Mouse (Mus musculus): ENCODE measurements around the gene Tspan14.

Tspan14 gene

DNA sequence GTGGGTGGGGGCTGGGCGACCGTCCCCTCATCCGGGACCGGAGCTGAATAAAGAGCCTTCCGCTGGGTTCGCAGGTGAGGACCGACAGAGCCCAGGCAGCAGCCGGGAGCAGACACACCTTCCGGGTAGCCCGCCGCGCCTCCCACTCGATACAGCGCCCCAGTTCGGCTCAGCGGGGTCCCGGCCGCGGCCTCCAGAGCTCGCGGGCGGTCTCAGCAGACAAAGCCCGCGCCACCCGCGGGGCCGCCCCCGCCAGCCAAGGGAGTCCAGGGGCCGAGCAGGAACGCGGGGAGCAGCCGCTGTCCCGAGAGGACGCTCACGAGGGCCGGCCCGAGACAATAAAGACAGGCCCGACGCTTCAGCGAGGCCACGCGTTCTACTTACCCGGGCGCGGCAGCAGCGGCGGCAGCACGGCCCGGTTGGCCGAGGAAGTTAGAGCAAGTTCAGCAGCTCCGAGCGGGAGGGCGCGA is at the start of gene Tspan14:
Gene Tspan14, minus strand, starts transcription at position 416 of the 470 bp plus-strand sequence.
- DNase-seq (ENCODE audit: low read depth, low spot score): no peak

DNA sequence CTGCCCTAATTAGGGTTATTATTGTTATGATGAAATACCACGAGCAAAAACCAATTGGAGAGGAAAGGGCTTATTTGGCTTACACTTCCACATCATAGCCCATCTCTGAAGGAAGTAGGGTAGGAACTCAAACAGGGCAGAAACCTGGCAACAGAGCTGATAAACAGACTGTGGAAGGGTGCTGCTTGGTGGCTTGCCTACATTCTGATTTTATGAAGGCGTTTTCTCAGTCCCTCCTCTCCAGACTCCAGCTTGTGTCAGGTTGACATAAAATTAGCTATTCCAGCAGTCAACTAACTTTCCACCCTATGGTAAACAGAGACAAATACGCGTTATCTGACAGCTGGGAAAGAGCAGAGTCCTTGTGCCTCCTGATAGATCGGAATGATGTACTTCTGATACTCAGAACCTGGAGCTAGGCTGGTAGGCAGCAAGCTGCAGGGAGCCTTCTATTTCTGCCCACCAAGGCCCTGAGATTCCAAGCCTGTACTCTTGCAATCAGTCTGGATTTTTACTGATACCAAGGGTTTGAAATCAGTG is 48.2 kb upstream of the Tspan14 start:
- no peak for DNase-seq (ENCODE audit: low read depth, low spot score)

GRCm38 (mm10) chr14:41013630-41014613 is 47.3 kb upstream of the Tspan14 start, which contains the start of gene Fam213a:
TSS of gene Fam213a (minus strand) at chr14:41013788.
- DNase-seq (ENCODE audit: low read depth, low spot score): peak; percentile 47

GRCm38 (mm10) chr14:41013143-41013542 is 46.5 kb upstream of the Tspan14 start:
- no peak for DNase-seq (ENCODE audit: low read depth, low spot score)

DNA sequence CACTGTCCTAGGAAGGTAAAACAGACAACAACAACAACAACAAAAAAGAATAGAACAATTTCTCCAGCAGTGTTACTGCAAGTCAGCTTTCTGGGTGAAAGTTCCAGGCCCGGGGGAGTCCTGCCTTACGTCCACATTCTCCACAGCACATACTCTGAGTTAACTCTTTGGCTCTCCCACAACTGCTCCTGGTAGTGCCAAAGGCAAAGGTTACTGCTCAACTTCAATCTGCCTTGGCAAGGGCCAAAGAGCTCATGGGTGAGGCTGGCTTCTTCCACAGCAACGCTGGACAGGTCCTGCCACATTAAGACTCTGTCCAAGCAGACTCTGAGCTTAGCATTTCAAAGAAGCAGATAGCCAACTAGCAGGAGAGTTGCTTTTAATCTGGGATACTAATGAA is 45.3 kb upstream of the Tspan14 start:
- DNase-seq (ENCODE audit: low read depth, low spot score): no peak

DNA sequence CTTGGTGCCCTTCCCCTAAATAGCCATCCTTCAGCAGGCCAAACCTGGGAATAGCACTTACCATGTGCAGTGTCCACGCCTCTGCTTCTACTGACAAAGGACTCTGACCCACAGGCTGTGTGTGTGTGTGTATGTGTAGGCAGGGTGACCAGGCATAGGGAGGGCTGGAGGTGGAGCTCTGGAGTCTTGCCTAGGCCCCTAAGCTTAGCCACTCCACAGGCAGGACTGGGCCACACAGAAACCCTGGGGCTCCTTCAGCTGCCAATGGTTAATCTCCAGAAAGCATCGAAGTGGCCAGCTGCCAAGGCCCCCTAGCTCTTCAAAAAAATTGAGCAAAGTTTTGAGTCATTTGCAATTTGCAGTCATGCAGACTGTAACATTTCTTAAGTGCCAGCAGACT is 41.5 kb upstream of the Tspan14 start:
- no peak for DNase-seq (ENCODE audit: low read depth, low spot score)

DNA sequence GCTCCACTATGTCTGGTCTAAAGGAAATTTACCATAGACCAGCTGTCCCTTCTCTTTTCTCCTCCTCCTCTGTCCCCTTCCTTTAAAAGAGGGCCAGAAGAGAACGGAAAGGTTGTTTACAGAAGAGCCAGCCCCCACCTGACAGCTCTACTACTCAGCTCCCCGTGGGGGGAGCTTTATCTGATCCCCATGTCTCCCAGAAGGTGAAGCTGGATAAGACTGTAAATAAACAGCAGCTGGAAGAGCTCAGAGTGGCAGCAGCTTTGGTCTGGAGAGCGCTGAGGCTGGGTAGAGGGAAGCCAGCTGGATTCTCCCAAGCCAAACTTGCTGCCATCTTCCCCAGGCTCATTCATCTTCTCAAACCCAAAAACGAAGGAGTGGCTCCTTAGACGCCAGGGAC is 41.0 kb upstream of the Tspan14 start:
- DNase-seq (ENCODE audit: low read depth, low spot score): no peak

GRCm38 (mm10) chr14:41006899-41007298 is 40.3 kb upstream of the Tspan14 start:
- DNase-seq (ENCODE audit: low read depth, low spot score): no peak

DNA sequence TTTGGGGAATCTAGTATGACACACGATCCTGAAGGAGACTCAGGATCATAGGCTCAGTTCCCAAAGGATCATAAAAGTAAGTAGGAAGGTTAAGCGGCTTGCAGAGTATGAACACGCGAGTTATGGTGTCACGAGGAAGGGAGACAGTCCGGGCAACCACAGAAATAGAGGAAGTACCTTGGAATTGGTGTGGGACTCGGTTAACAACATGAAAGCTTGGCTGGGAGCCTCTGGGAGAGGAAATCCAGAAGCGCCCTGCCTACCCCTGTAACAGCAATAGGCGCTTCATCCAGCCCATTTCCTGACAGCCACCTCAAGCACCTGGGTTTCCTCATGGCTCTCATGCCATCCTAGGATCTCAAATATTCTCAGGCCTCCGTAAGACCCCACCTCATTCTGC is 39.7 kb upstream of the Tspan14 start:
- DNase-seq (ENCODE audit: low read depth, low spot score): no peak

DNA sequence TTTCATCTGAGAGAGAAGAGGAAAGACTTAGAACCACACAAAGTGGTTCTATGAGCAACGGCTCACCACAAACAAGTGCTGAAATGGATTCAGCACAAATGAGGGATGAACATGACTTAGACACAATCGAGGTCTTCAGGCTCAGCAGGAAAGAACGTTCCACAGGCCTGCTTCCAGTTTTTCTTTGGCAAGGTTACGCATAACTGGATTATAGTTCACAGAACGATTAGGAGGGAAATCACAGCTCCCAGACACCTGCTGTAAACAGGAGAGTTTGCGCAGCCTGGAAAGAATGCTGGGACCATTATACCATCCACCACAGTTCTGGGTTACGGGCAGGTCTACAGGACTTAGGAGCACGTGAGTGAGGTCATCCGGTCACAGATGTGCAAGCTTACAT is 39.1 kb upstream of the Tspan14 start:
- no peak for DNase-seq (ENCODE audit: low read depth, low spot score)

DNA sequence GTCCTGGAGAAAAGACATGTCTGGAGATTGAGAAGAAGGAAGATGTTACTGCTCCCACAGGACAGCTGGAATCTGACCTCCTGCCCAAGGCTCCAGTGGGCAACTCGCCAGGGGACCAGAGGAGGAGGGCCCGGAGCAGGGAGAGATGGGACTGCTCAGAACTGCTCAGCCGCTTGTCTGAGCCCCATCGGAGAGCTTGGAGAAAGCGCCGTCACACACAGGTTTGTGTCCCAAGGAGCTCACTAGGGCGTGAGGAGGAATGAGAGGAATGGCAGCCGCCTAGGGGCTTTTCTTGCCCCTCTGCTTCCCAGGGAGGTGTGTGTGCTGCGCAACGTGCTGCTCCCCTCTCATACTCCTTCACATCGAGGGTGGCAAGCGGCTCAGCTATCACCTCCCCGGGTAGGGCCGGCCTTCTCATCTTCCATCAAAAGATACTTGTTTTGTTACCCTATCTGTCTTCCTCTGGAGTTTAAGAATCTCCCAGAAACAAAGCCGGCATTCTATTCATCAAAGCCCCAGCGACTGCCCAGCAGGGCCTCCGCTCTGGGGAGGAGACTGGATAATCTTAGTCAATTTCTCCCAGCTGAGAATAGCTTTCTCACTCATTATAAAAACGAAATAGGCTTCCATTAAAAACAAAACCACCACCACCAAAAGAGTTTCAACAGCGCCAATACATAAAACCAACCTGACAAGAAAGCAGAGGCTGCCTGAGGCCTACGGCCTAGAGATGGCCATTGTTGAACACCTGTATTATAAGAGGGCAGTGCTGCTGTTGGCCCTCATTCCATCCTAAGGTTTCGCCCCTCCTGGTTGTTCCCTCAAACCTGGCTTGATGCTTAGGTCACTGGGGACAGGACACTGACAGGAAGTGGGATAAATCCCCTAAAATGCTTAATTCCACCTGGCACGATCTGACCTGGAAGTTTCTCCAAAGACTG is 37.9 kb upstream of the Tspan14 start:
- DNase-seq (ENCODE audit: low read depth, low spot score): no peak

GRCm38 (mm10) chr14:41001576-41001975 is 35.0 kb upstream of the Tspan14 start:
- DNase-seq (ENCODE audit: low read depth, low spot score): no peak

DNA sequence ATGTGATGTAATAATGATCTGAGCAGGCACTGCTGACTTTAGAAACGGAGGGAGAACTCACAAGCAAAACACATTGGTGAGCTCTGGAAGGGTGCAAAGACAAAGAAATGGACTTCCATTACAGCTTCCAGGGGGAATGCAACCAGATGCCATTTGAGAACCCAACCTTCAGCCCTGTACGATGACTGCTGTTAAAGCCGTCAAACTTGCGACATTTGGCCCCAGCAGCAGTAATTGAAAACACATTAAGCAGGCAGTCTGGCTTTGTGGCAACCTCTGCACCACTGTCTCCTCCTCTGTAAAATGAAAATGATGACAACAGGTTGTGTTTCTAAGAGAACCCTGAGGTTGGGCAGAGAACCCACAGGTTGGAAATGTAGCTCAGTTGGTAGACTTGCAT is 34.2 kb upstream of the Tspan14 start:
- no peak for DNase-seq (ENCODE audit: low read depth, low spot score)

DNA sequence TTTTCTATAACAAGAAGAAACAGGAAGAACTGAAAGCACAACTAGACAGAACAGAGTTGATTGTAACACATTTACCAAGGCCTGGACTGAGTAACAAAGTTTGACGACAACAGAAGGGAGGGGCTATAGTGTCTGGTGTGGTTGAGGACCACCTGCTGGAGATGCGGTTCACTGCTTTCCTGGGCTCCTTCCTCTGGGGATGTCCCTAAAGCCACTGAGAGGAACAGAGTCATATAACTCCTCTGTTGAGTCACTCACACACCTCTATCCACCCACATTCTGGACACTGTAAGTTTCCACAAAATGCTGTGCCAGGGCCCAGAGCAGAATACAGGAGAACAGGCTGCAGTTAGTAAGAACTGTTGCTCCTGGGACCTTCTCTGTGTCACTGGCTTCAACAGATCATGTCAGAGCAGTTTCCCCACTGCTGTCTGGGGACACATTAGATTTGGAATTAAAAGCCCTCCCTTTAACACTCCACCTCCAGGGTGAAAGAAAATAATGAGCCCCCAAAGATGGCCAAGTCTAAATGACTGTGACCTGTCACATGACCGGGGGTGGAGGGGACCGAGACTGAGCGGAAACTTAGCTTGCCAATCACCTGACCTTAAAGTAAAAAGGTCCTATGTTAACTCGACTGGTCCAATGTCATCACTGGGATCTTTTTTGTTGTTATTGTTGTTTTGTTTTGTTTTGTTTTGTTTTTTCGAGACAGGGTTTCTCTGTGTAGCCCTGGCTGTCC is 33.5 kb upstream of the Tspan14 start:
- DNase-seq (ENCODE audit: low read depth, low spot score): no peak

DNA sequence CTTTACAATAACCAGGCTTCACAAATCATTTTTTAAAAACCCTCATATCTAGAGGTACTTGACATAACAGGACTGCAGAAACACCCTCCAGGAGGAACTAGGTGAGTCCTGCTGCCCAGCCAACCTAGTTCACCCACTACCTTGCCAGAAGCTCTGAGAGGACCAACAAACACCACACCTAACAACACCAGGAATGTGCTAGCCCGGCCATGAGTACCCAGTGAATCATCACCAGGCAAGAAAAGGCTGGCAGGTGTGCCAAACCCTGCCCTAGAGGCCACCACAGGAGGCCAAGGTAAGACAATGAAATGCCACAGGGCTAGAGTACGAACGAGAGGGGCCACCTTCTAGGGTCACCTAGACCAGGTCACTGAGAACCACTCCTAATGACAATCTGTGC is 29.6 kb upstream of the Tspan14 start:
- DNase-seq (ENCODE audit: low read depth, low spot score): no peak

- DNase-seq (ENCODE audit: low read depth, low spot score): no peak
Observed at GRCm38 (mm10) chr14:40992464-40992863, 25.9 kb upstream of the Tspan14 start.

DNA sequence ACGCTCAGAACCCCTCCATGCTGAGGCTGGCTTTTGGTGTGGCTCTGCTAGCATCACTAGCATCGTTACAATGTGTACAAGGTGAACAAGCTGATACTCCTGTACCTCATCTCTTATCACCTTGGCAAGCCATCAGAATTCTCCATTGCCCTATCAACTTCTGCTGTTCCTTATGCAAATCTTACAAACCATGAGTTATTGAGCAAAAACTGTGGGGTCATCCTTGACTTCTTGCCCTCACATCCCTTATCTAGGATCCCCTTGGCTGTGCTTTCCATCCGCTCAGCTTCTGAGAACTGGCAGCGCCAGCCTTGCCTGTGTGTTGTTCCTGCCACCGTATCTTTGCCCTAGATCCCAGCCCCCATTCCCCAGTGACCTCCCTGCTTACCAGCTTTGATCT is 22.2 kb upstream of the Tspan14 start:
- no peak for DNase-seq (ENCODE audit: low read depth, low spot score)

- DNase-seq (ENCODE audit: low read depth, low spot score): no peak
Observed at GRCm38 (mm10) chr14:40987184-40987583, 20.6 kb upstream of the Tspan14 start.

- no peak for DNase-seq (ENCODE audit: low read depth, low spot score)
Observed at GRCm38 (mm10) chr14:40985635-40986034, 19.0 kb upstream of the Tspan14 start.

- DNase-seq (ENCODE audit: low read depth, low spot score): no peak
Observed at GRCm38 (mm10) chr14:40979723-40980122, 13.1 kb upstream of the Tspan14 start.

- DNase-seq (ENCODE audit: low read depth, low spot score): no peak
Observed at GRCm38 (mm10) chr14:40979002-40979401, 12.4 kb upstream of the Tspan14 start.

Measured in WW6 (cell line).